Mouse (Mus musculus) thymus, postnatal 14 days (tissue): ENCODE data around the gene Dazl.

Experiments
- DNase-seq: peaks from one replicate; pipeline ENCODE4 v3.0.0; 2021

The Dazl gene

GRCm38 (mm10) chr17:50293241-50293731 is at the start of gene Dazl:
Gene Dazl (minus strand): TSS chr17:50293636.
- DNase-seq: peak; percentile 32

GRCm38 (mm10) chr17:50341850-50342544 is 48.6 kb upstream of the Dazl start:
- DNase-seq: no peak

GRCm38 (mm10) chr17:50338901-50339300 is 45.5 kb upstream of the Dazl start:
- no peak for DNase-seq

GRCm38 (mm10) chr17:50335776-50336175 is 42.3 kb upstream of the Dazl start:
- no peak for DNase-seq

- DNase-seq: no peak
Observed at GRCm38 (mm10) chr17:50334694-50335093, 41.3 kb upstream of the Dazl start.

GRCm38 (mm10) chr17:50332012-50332300 is 38.5 kb upstream of the Dazl start:
- DNase-seq: no peak

- DNase-seq: peak; percentile 77
Observed at GRCm38 (mm10) chr17:50331171-50332011, 38.0 kb upstream of the Dazl start.

GRCm38 (mm10) chr17:50330245-50330644 is 36.8 kb upstream of the Dazl start:
- DNase-seq: no peak

- no peak for DNase-seq
Observed at GRCm38 (mm10) chr17:50324658-50325057, 31.2 kb upstream of the Dazl start.

GRCm38 (mm10) chr17:50318810-50319209 is 25.4 kb upstream of the Dazl start:
- DNase-seq: no peak

- DNase-seq: no peak
Observed at GRCm38 (mm10) chr17:50316216-50317150, 23.0 kb upstream of the Dazl start.

GRCm38 (mm10) chr17:50310148-50310802 is 16.8 kb upstream of the Dazl start:
- DNase-seq: peak; percentile 29

GRCm38 (mm10) chr17:50309512-50310072 is 16.2 kb upstream of the Dazl start:
- no peak for DNase-seq

- DNase-seq: no peak
Observed at GRCm38 (mm10) chr17:50308880-50309279, 15.4 kb upstream of the Dazl start.

- no peak for DNase-seq
Observed at GRCm38 (mm10) chr17:50308059-50308647, 14.7 kb upstream of the Dazl start.

- no peak for DNase-seq
Observed at GRCm38 (mm10) chr17:50302867-50303266, 9.4 kb upstream of the Dazl start.

GRCm38 (mm10) chr17:50300171-50300841 is 6.9 kb upstream of the Dazl start:
- DNase-seq: no peak

- DNase-seq: no peak
Observed at GRCm38 (mm10) chr17:50298821-50299220, 5.4 kb upstream of the Dazl start.

- no peak for DNase-seq
Observed at GRCm38 (mm10) chr17:50294726-50295125, 1.3 kb upstream of the Dazl start.

GRCm38 (mm10) chr17:50292661-50293171 is 720 bp downstream of the Dazl start:
- peak; percentile 90 for DNase-seq
